Mouse (Mus musculus) frontal cortex, postnatal 25 days (tissue): ENCODE results near the gene Lexm.
A peak's percentile ranks its signal among the peaks of the same experiment; 100 is the strongest.

Source experiments
- DNase-seq, 2 experiments: peaks; one replicate each; pipeline ENCODE4 v3.0.0; 2022; ENCODE audit warnings: low spot score in 2 of 2

Lexm gene

GRCm38 (mm10) chr4:106617056-106617455 lies at the start of gene Lexm:
Gene Lexm (minus strand): TSS chr4:106617241.
- no peak for DNase-seq

- DNase-seq, result no peak
Measured at GRCm38 (mm10) chr4:106666546-106666945, 49.5 kb upstream of the Lexm start.

- no peak for DNase-seq
Measured at GRCm38 (mm10) chr4:106665673-106666072, 48.6 kb upstream of the Lexm start.

GRCm38 (mm10) chr4:106665269-106665668 lies 48.2 kb upstream of the Lexm start:
- no peak for DNase-seq

GRCm38 (mm10) chr4:106664697-106665096 lies 47.7 kb upstream of the Lexm start:
- DNase-seq, result no peak

GRCm38 (mm10) chr4:106663956-106664470 lies 47.0 kb upstream of the Lexm start:
- DNase-seq, result no peak

- DNase-seq, result no peak
Measured at GRCm38 (mm10) chr4:106655681-106656080, 38.6 kb upstream of the Lexm start.

GRCm38 (mm10) chr4:106653051-106653450 lies 36.0 kb upstream of the Lexm start:
- DNase-seq, result no peak

- no peak for DNase-seq
Measured at GRCm38 (mm10) chr4:106652546-106652945, 35.5 kb upstream of the Lexm start.

GRCm38 (mm10) chr4:106650833-106651527 lies 33.9 kb upstream of the Lexm start, which contains the start of gene Pars2:
Gene Pars2 (plus strand): TSS chr4:106651069.
- peak; percentile 93 to 96 for DNase-seq

- no peak for DNase-seq
Measured at GRCm38 (mm10) chr4:106647137-106647536, 30.1 kb upstream of the Lexm start.

GRCm38 (mm10) chr4:106645797-106646196 lies 28.8 kb upstream of the Lexm start:
- no peak for DNase-seq

- DNase-seq, result no peak
Measured at GRCm38 (mm10) chr4:106644218-106644610, 27.2 kb upstream of the Lexm start.

GRCm38 (mm10) chr4:106643483-106644217 lies 26.6 kb upstream of the Lexm start:
- DNase-seq, result no peak

- DNase-seq, result no peak
Measured at GRCm38 (mm10) chr4:106634086-106634479, 17.0 kb upstream of the Lexm start.

GRCm38 (mm10) chr4:106633281-106634085 lies 16.4 kb upstream of the Lexm start:
- DNase-seq, result no peak

- DNase-seq, result no peak
Measured at GRCm38 (mm10) chr4:106632313-106632712, 15.3 kb upstream of the Lexm start.

- peak; percentile 89 to 93 for DNase-seq
Measured at GRCm38 (mm10) chr4:106630333-106631220, 13.5 kb upstream of the Lexm start.

- no peak for DNase-seq
Measured at GRCm38 (mm10) chr4:106629374-106629773, 12.3 kb upstream of the Lexm start.

GRCm38 (mm10) chr4:106628650-106629360 lies 11.8 kb upstream of the Lexm start:
- DNase-seq, result no peak
